Mouse (Mus musculus): ENCODE measurements around the gene Plekhm3.

Plekhm3 gene

GRCm38 (mm10) chr1:64779415-64779814 is 177.2 kb downstream of the Plekhm3 start:
- DNase-seq (ENCODE audit: low spot score in 2 of 2): no peak

GRCm38 (mm10) chr1:64773305-64773704 is 183.3 kb downstream of the Plekhm3 start:
- no peak for DNase-seq (ENCODE audit: low spot score in 2 of 2)

- DNase-seq (ENCODE audit: low spot score in 2 of 2): no peak
These were observed 186.5 kb downstream of the Plekhm3 start for GRCm38 (mm10) chr1:64770169-64770568.

DNA sequence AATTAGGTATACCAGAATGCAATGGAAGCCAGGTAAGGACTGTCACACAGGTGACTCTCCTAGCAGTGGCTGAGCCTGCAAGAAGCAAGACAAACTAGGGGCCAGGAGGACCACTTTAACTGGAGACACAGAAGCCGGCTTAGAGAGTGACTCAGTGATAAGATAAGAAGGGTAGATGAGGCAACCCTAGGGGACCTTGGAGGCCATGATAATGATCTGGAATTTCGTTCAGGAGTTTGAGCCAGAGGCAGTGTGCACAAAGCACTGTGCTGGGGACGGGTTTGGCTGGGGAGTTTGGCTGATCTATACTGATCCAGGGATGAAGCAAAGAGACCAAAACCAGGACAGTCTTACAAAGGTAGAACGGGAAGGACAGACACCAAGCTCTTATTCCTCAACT is 195.0 kb downstream of the Plekhm3 start:
- DNase-seq (ENCODE audit: low spot score in 2 of 2): no peak

- DNase-seq (ENCODE audit: low spot score in 2 of 2): peak; percentile 32 to 54
These were observed 198.9 kb downstream of the Plekhm3 start for GRCm38 (mm10) chr1:64757766-64758165.

DNA sequence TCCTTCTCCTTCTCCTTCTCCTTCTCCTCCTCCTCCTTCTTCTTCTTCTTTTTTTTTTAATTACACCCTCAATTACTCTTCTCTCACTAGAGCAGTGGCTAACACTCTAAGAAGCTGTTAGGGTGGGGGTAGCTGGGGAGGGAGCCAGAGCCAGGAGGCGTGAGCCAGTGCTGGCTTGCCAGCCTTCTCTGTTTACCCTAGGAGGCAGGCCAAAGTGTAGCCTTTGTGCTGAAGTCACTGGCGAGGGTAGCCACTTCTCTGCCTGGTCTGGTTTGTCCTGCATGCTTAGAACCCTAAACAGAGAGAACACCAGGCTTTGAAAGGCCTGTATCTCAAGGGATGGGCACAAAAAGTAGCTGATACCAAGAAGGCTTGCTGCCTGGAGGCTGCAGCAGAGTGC is 199.4 kb downstream of the Plekhm3 start:
- peak; percentile 22 to 29 for DNase-seq (ENCODE audit: low spot score in 2 of 2)

DNA sequence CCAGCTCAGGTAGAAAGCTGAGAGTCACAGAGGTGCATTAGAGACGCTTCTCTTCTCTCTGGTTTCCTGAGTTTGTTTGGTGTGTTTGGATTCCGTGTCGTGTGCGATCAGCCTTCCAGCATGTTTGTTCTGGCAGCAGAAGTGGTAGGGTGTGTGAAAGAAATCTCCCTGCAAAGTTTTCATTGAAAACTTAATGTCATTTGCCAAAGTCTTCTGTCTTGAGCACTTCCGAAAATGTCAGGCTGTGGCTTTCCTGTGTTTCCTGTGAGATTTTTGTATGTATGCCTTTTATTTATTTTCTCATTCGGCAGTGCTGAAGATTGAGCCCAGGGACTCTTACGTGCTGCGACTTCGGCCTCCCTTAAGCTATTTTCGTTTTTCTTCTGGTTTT is 200.0 kb downstream of the Plekhm3 start:
- peak; percentile 10 to 16 for DNase-seq (ENCODE audit: low spot score in 2 of 2)

DNA sequence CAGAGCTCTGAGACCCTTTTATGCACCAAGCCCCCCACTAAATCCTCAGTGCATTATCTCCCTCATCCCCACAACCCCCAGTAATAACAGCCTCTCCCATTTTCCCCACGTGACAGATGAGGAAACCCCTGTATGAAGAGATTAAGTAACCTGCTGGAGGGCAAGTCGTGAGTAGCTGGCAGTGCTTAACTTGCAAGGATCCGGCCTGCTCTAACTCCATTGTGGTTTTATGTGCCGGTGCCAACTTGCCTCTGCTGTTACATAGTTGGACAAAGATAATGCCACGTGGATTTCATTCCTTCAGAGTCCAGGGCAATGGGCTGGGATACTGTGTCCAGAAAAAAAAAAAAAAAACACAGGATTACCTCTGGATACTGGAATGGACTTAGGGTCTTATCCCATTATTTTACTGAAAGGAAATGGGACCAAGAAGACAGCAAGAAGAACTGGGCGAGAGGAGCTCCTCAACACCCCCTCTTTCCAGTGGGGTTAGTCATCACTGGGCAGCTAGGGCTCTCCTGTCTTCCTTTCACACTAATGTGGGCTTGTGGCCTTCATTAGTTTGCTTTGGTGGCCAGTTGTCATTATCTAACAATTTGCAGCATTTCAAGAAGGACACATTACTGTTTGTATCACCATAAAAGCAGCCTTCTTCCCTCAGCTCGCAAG is 200.5 kb downstream of the Plekhm3 start:
- DNase-seq (ENCODE audit: low spot score in 2 of 2): peak in 1 of 2 experiments; percentile 3

GRCm38 (mm10) chr1:64754658-64755057 is 202.0 kb downstream of the Plekhm3 start:
- no peak for DNase-seq (ENCODE audit: low spot score in 2 of 2)

DNA sequence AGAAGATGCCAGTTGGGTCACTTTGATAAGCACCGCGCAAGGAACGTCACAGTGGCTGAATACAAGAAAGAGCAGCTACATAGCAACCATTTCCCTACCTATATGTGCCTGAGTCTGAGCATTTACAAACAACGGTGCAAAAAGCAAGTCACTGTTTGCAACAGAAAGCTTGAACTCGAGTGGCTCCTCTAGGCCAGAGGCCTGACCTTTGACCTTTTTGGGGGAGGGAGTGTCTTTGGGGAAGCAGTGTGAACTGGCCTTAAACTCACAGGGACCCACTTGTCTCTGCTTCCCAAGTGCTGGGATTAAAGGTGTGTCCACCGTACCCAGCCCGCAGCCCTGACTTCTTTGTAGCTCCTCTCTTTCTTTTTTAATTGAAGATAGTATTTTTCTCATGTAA is 203.0 kb downstream of the Plekhm3 start:
- no peak for DNase-seq (ENCODE audit: low spot score in 2 of 2)

DNA sequence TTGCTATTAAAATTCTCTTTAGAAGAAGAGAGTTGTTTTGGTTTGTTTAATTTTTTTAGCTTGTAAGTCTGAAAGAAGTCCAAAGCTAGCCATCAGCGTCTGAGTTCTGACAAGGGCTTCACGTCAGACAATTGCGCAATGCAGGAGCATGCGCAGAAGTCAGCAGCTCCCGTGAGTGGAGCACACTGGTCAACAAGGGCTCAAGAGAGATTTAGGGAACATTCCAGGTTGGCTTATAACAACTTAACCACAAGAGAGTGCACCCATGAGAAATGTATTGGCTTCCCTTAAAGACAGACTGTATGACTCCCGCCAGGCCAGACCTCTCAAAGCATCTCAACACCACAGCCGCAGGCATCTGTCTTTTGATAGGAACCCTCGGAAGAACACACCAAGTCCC is 203.5 kb downstream of the Plekhm3 start:
- peak; percentile 77 to 80 for DNase-seq (ENCODE audit: low spot score in 2 of 2)

- DNase-seq (ENCODE audit: low spot score in 2 of 2): no peak
These were observed 212.0 kb downstream of the Plekhm3 start for GRCm38 (mm10) chr1:64744616-64745015.

- DNase-seq (ENCODE audit: low spot score in 2 of 2): no peak
These were observed 213.7 kb downstream of the Plekhm3 start for GRCm38 (mm10) chr1:64742741-64743408.

- peak; percentile 28 to 37 for DNase-seq (ENCODE audit: low spot score in 2 of 2)
These were observed 218.0 kb downstream of the Plekhm3 start for GRCm38 (mm10) chr1:64738661-64739082.

- DNase-seq (ENCODE audit: low spot score in 2 of 2): no peak
These were observed 218.5 kb downstream of the Plekhm3 start for GRCm38 (mm10) chr1:64738180-64738555.

- peak; percentile 92 to 93 for DNase-seq (ENCODE audit: low spot score in 2 of 2)
These were observed 219.0 kb downstream of the Plekhm3 start, which contains the start of gene Fzd5 for GRCm38 (mm10) chr1:64737502-64738179. Gene Fzd5, minus strand, starts transcription at chr1:64737751.

- DNase-seq (ENCODE audit: low spot score in 2 of 2): peak; percentile 25 to 33
These were observed 219.7 kb downstream of the Plekhm3 start for GRCm38 (mm10) chr1:64736681-64737501.

Data from heart, adult 9 months (tissue).